Mouse (Mus musculus): ENCODE data around the gene Gpc6.

Gene Gpc6

GRCm38 (mm10) chr14:117070470-117071085 is 145.5 kb downstream of the Gpc6 start:
- no peak for DNase-seq

GRCm38 (mm10) chr14:117093586-117093985 is 168.5 kb downstream of the Gpc6 start:
- no peak for DNase-seq

GRCm38 (mm10) chr14:117106900-117107299 is 181.8 kb downstream of the Gpc6 start:
- DNase-seq, result no peak

- DNase-seq, result no peak
Measured at GRCm38 (mm10) chr14:117113153-117113552, 188.0 kb downstream of the Gpc6 start.

- no peak for DNase-seq
Measured at GRCm38 (mm10) chr14:117122036-117122435, 196.9 kb downstream of the Gpc6 start.

- DNase-seq, result no peak
Measured at GRCm38 (mm10) chr14:117130334-117130733, 205.2 kb downstream of the Gpc6 start.

GRCm38 (mm10) chr14:117131324-117131723 is 206.2 kb downstream of the Gpc6 start:
- no peak for DNase-seq

- no peak for DNase-seq
Measured at GRCm38 (mm10) chr14:117141077-117141848, 216.1 kb downstream of the Gpc6 start.

GRCm38 (mm10) chr14:117146089-117146488 is 221.0 kb downstream of the Gpc6 start:
- no peak for DNase-seq

GRCm38 (mm10) chr14:117146665-117147064 is 221.6 kb downstream of the Gpc6 start:
- DNase-seq, result no peak

GRCm38 (mm10) chr14:117151621-117152020 is 226.5 kb downstream of the Gpc6 start:
- no peak for DNase-seq

GRCm38 (mm10) chr14:117155884-117156465 is 230.9 kb downstream of the Gpc6 start:
- no peak for DNase-seq

- no peak for DNase-seq
Measured at GRCm38 (mm10) chr14:117157426-117157825, 232.3 kb downstream of the Gpc6 start.

- no peak for DNase-seq
Measured at GRCm38 (mm10) chr14:117166350-117166749, 241.2 kb downstream of the Gpc6 start.

GRCm38 (mm10) chr14:117193364-117193763 is 268.2 kb downstream of the Gpc6 start:
- no peak for DNase-seq

- no peak for DNase-seq
Measured at GRCm38 (mm10) chr14:117202012-117202411, 276.9 kb downstream of the Gpc6 start.

- DNase-seq, result no peak
Measured at GRCm38 (mm10) chr14:117203960-117204359, 278.8 kb downstream of the Gpc6 start.

GRCm38 (mm10) chr14:117214373-117214772 is 289.3 kb downstream of the Gpc6 start:
- DNase-seq, result no peak

GRCm38 (mm10) chr14:117226920-117227319 is 301.8 kb downstream of the Gpc6 start:
- no peak for DNase-seq

- DNase-seq, result no peak
Measured at GRCm38 (mm10) chr14:117230476-117230875, 305.4 kb downstream of the Gpc6 start.

- no peak for DNase-seq
Measured at GRCm38 (mm10) chr14:117238226-117238625, 313.1 kb downstream of the Gpc6 start.

GRCm38 (mm10) chr14:117239694-117240427 is 314.7 kb downstream of the Gpc6 start:
- DNase-seq, result no peak

- DNase-seq, result no peak
Measured at GRCm38 (mm10) chr14:117245631-117246030, 320.5 kb downstream of the Gpc6 start.

Measured in kidney, adult 18-20 months (tissue).